Mouse (Mus musculus) midbrain, postnatal 0 days (tissue): ENCODE data around the gene Gdf9. TPM values are rescaled to one million over a fixed set of nuclear protein-coding genes. Genes with fewer than 3 reads are reported as not detected.

Experiments
- ATAC-seq: fragments of 200-750 bp; cut with Nextera tagmentation; 2 replicates; pipeline ENCODE4 v1.8.0; 2017; ENCODE audit warnings: moderate number of reproducible peaks, mild to moderate bottlenecking, moderate TSS enrichment, moderate library complexity; ENCODE audit not compliant: low FRiP score
- DNase-seq: peaks from one replicate; pipeline ENCODE4 v3.0.0-alpha.2; 2015; ENCODE audit warnings: low spot score
- H3K27ac ChIP-seq: fragments of 300-500 bp; sonication (generic); 2 replicates; pipeline ENCODE4 v1.5.1; 2014; ENCODE audit warnings: low read depth, mild to moderate bottlenecking, low read length, mixed read lengths
- H3K27me3 ChIP-seq: fragments of 300-500 bp; sonication (generic); 2 replicates; pipeline ENCODE4 v1.6.1; 2014; ENCODE audit warnings: low read length, control low read depth, mixed read lengths; ENCODE audit not compliant: insufficient read depth
- H3K36me3 ChIP-seq: fragments of 300-500 bp; sonication (generic); 2 replicates; pipeline ENCODE4 v1.6.1; 2014; ENCODE audit warnings: low read length, control low read depth, mixed read lengths; ENCODE audit not compliant: insufficient read depth
- H3K4me1 ChIP-seq: fragments of 300-500 bp; sonication (generic); 2 replicates; pipeline ENCODE4 v1.6.1; 2014; ENCODE audit warnings: mild to moderate bottlenecking, control low read depth, antibody characterized with exemption, low read length, mixed read lengths; ENCODE audit not compliant: insufficient read depth
- H3K4me2 ChIP-seq: fragments of 300-500 bp; sonication (generic); 2 replicates; pipeline ENCODE4 v1.6.1; 2014; ENCODE audit warnings: low read depth, mild to moderate bottlenecking, low read length, mixed read lengths; ENCODE audit not compliant: poor library complexity, severe bottlenecking
- H3K4me3 ChIP-seq: fragments of 300-500 bp; sonication (generic); 2 replicates; pipeline ENCODE4 v1.5.1; 2014; ENCODE audit warnings: low read depth, mild to moderate bottlenecking, low read length, moderate library complexity
- H3K9ac ChIP-seq: fragments of 300-500 bp; sonication (generic); replicated peaks from 2 replicates; pipeline ENCODE4 v1.6.1; 2014; ENCODE audit warnings: mild to moderate bottlenecking, low read length, moderate library complexity, mixed read lengths; ENCODE audit not compliant: poor library complexity, severe bottlenecking
- H3K9me3 ChIP-seq: fragments of 300-500 bp; sonication (generic); 2 replicates; pipeline ENCODE4 v1.6.1; 2016; ENCODE audit warnings: low read length, control low read depth
- CTCF ChIP-seq: IDR thresholded peaks from 2 replicates; pipeline ENCODE4 v1.5.1; 2016; ENCODE audit warnings: antibody characterized with exemption, mild to moderate bottlenecking
- WGBS: fragments of 180-500 bp; shearing (Covaris S2); extraction: QIAGEN DNeasy Blood & Tissue Kit; methylation state at CpG from one replicate; pipeline ENCODE4 v1.1.7; 2014; 5-methylcytosine and 5-hydroxymethylcytosine counted together
- polyA plus RNA-seq: library from polyadenylated mRNA; unstranded; fragments of >200 nt; fragmentation: Nextera tagmentation; extraction: Ambion mirVana; gene quantifications from 2 replicates; pipeline ENCODE4 v1.2.1, GENCODE M21; 2015
- total RNA-seq: library from RNA; depleted of rRNA; stranded (reverse); fragments of >200 nt; gene quantifications from 2 replicates; pipeline ENCODE4 v1.2.3, GENCODE M21; 2014

Gene Gdf9
- total and polyA plus RNA-seq, 2 experiments from 2014 or later = 0.05 to 1.1 TPM

GRCm38 (mm10) chr11:53463551-53464424 is 33.0 kb downstream of the Gdf9 start:
- Histone ChIP-seq H3K4me2 (peak overlapping the region; percentile 67), H3K4me1 (no peaks in the 10 kb centered on the region), H3K9ac (no peak overlapping the region; the same call in 1 of the 2 replicates), H3K4me3 (peak overlapping the region; percentile 33), H3K27me3 (peaks cover 50% of the 10 kb centered on the region), H3K27ac (no peak overlapping the region), H3K9me3 (no peaks in the 10 kb centered on the region), H3K36me3 (no peaks in the 10 kb centered on the region)
- TF ChIP-seq CTCF = no peak
- DNase-seq (no peak), ATAC-seq (no peak)
- 9% methylated on average over 53 of the region's 55 CpGs for WGBS

- H3K4me2 ChIP-seq = peak overlapping the region; percentile 58
- H3K9ac ChIP-seq = peak overlapping the region; percentile 13
- no peaks in the 10 kb centered on the region for H3K9me3 ChIP-seq
- peak; percentile 89 for TF ChIP-seq CTCF
- H3K36me3 ChIP-seq = no peaks in the 10 kb centered on the region
- peaks cover 41% of the 10 kb centered on the region for H3K27me3 ChIP-seq
- DNase-seq = peak; percentile 87
- H3K4me1 ChIP-seq = no peaks in the 10 kb centered on the region
- 4% methylated on average over 40 of the region's 40 CpGs for WGBS
- peak overlapping the region; percentile 35 for H3K4me3 ChIP-seq
- no peak overlapping the region for H3K27ac ChIP-seq
- ATAC-seq = peak; percentile 65; the same call in 1 of the 2 replicates
These were observed 35.6 kb downstream of the Gdf9 start for GRCm38 (mm10) chr11:53466231-53466971.

- DNase-seq (no peak), ATAC-seq (no peak)
- Histone ChIP-seq H3K4me2 (peak overlapping the region; percentile 45; the same call in 1 of the 2 replicates), H3K4me1 (no peaks in the 10 kb centered on the region), H3K36me3 (no peaks in the 10 kb centered on the region), H3K9ac (no peak overlapping the region), H3K4me3 (no peak overlapping the region), H3K9me3 (no peaks in the 10 kb centered on the region), H3K27me3 (peaks cover 22% of the 10 kb centered on the region), H3K27ac (peak overlapping the region; percentile 47; the same call in 1 of the 2 replicates)
- WGBS = 31% methylated on average over 16 of the region's 16 CpGs
- TF ChIP-seq CTCF = no peak
These were observed 38.6 kb downstream of the Gdf9 start for GRCm38 (mm10) chr11:53469294-53469967.

GRCm38 (mm10) chr11:53469968-53470695 is 39.3 kb downstream of the Gdf9 start, which contains the start of gene Gm9837:
TSS of gene Gm9837 (minus strand) at chr11:53470479.
- ATAC-seq = peak; percentile 80
- Histone ChIP-seq H3K4me2 (peak within 1 kb of the TSS; percentile 45), H3K27me3 (peaks cover 15% of the 10 kb centered on the region), H3K4me3 (peak within 1 kb of the TSS; percentile 19; the same call in 1 of the 2 replicates), H3K36me3 (no peaks in the 10 kb centered on the region), H3K27ac (peak within 1 kb of the TSS; percentile 47), H3K4me1 (no peaks in the 10 kb centered on the region), H3K9me3 (no peaks in the 10 kb centered on the region), H3K9ac (0 out of 2 replicates have a peak within 1 kb of the TSS, but pooled peaks have one; percentile 36)
- WGBS = 2% methylated on average over 29 of the region's 29 CpGs
- DNase-seq = peak; percentile 94
- peak; percentile 93 for TF ChIP-seq CTCF

GRCm38 (mm10) chr11:53472709-53473108 is 41.9 kb downstream of the Gdf9 start:
- TF ChIP-seq CTCF = peak; percentile 45
- Histone ChIP-seq H3K4me1 (peaks cover 6% of the 10 kb centered on the region; the same call in 1 of the 2 replicates), H3K27ac (no peak overlapping the region), H3K27me3 (peaks cover 6% of the 10 kb centered on the region; the same call in 1 of the 2 replicates), H3K36me3 (no peaks in the 10 kb centered on the region), H3K4me2 (no peak overlapping the region), H3K9me3 (no peaks in the 10 kb centered on the region), H3K4me3 (no peak overlapping the region), H3K9ac (no peak overlapping the region)
- 92% methylated on average over 3 of the region's 3 CpGs for WGBS
- ATAC-seq = no peak
- no peak for DNase-seq
